Mouse (Mus musculus) MEL (cell line): ENCODE measurements around the gene U2af2. TPM values are rescaled to one million over a fixed set of nuclear protein-coding genes. Genes with fewer than 3 reads are reported as not detected.

Experiments
- DNase-seq: peaks from one replicate; pipeline ENCODE4 v3.0.0; 2011; ENCODE audit warnings: low read depth, low spot score
- H3K27ac ChIP-seq: 2 replicates; pipeline ENCODE4 v1.5.1; 2012; ENCODE audit warnings: low read depth, mild to moderate bottlenecking, control low read depth, low read length, moderate library complexity; ENCODE audit not compliant: control insufficient read depth
- H3K27me3 ChIP-seq, 2 experiments: fragments of 150-350 bp in 1 of 2; sonication (generic) in 1 of 2; 2 replicates each; pipeline ENCODE4 v1.6.1; 2012; ENCODE audit warnings: low read length in 2 of 2, mild to moderate bottlenecking in 2 of 2, improper control_type of control experiment in 1 of 2, moderate library complexity in 1 of 2; ENCODE audit not compliant: insufficient read depth in 2 of 2, control insufficient read depth in 1 of 2
- H3K36me3 ChIP-seq, 2 experiments: 2 replicates each; pipeline ENCODE4 v1.6.1; 2012 to 2014; ENCODE audit warnings: low read length in 2 of 2, improper control_type of control experiment in 1 of 2, inconsistent platforms in 1 of 2, mild to moderate bottlenecking in 1 of 2; ENCODE audit not compliant: insufficient read depth in 2 of 2, control insufficient read depth in 1 of 2
- H3K4me1 ChIP-seq, 2 experiments: fragments of 150-350 bp in 1 of 2; sonication (generic) in 1 of 2; 2 replicates each; pipeline ENCODE4 v1.6.1; 2012; ENCODE audit warnings: low read length in 2 of 2, improper control_type of control experiment in 1 of 2, mild to moderate bottlenecking in 1 of 2; ENCODE audit not compliant: insufficient read depth in 2 of 2, control insufficient read depth in 1 of 2
- H3K4me3 ChIP-seq, 2 experiments: fragments of 150-350 bp in 1 of 2; sonication (generic) in 1 of 2; 2 replicates each; pipeline ENCODE4 v1.5.1; 2012; ENCODE audit warnings: low read depth in 2 of 2, low read length in 2 of 2, mild to moderate bottlenecking in 2 of 2, moderate library complexity in 2 of 2, control low read depth in 1 of 2, improper control_type of control experiment in 1 of 2; ENCODE audit not compliant: control insufficient read depth in 1 of 2, insufficient read depth in 1 of 2
- H3K79me2 ChIP-seq: 2 replicates; pipeline ENCODE4 v1.6.1; 2012; ENCODE audit warnings: mild to moderate bottlenecking, low read length, moderate library complexity; ENCODE audit not compliant: control insufficient read depth, poor library complexity, insufficient read depth
- H3K9ac ChIP-seq: 2 replicates; pipeline ENCODE4 v1.6.1; 2012; ENCODE audit warnings: low read depth, mild to moderate bottlenecking, control low read depth, low read length, moderate library complexity; ENCODE audit not compliant: control insufficient read depth, poor library complexity, severe bottlenecking
- H3K9me3 ChIP-seq: fragments of 150-350 bp; sonication (generic); replicated peaks from 2 replicates; pipeline ENCODE4 v1.6.1; 2012; ENCODE audit warnings: mild to moderate bottlenecking, low read length, improper control_type of control experiment, moderate library complexity; ENCODE audit not compliant: insufficient read depth
- CHD1 ChIP-seq: IDR thresholded peaks from 2 replicates; pipeline ENCODE4 v1.6.1; 2012; ENCODE audit warnings: low read depth, mild to moderate bottlenecking, inconsistent platforms, low read length, improper control_type of control experiment
- CTCF ChIP-seq, 3 experiments: IDR thresholded peaks in 2 of 3; conservative IDR thresholded peaks in 1 of 3; 2 replicates each; pipeline ENCODE4 v1.5.1; 2011 to 2012; ENCODE audit warnings: low read length in 3 of 3, low read depth in 2 of 3, mild to moderate bottlenecking in 2 of 3, improper control_type of control experiment in 1 of 3, inconsistent platforms in 1 of 3, mixed read lengths in 1 of 3, moderate library complexity in 1 of 3; ENCODE audit not compliant: control insufficient read depth in 1 of 3, insufficient read depth in 1 of 3, poor library complexity in 1 of 3, severe bottlenecking in 1 of 3
- EP300 ChIP-seq, 2 experiments: IDR thresholded peaks; 2 replicates each; pipeline ENCODE4 v1.6.1; 2011; ENCODE audit warnings: improper control_type of control experiment in 2 of 2, low read length in 2 of 2, low read depth in 1 of 2, mild to moderate bottlenecking in 1 of 2
- ETS1 ChIP-seq: IDR thresholded peaks from 2 replicates; pipeline ENCODE4 v1.6.1; 2012; ENCODE audit warnings: low read depth, mild to moderate bottlenecking, inconsistent platforms, low read length, improper control_type of control experiment, moderate library complexity
- KAT2A ChIP-seq: conservative IDR thresholded peaks from 2 replicates; pipeline ENCODE4 v1.6.1; 2012; ENCODE audit warnings: low read depth, low read length, improper control_type of control experiment, inconsistent platforms
- MAZ ChIP-seq: IDR thresholded peaks from 2 replicates; pipeline ENCODE4 v1.6.1; 2012; ENCODE audit warnings: low read depth, mild to moderate bottlenecking, inconsistent platforms, low read length, improper control_type of control experiment
- MEF2A ChIP-seq: IDR thresholded peaks from 2 replicates; pipeline ENCODE4 v1.6.1; 2014; ENCODE audit warnings: low read depth, mild to moderate bottlenecking, inconsistent platforms, low read length, improper control_type of control experiment; ENCODE audit not compliant: poor library complexity, insufficient replicate concordance, severe bottlenecking; ENCODE audit errors: extremely low read depth
- MXI1 ChIP-seq: IDR thresholded peaks from 2 replicates; pipeline ENCODE4 v1.6.1; 2011; ENCODE audit warnings: mild to moderate bottlenecking, low read depth, low read length, improper control_type of control experiment
- POLR2AphosphoS2 ChIP-seq: IDR thresholded peaks from 2 replicates; pipeline ENCODE4 v1.6.1; 2011; ENCODE audit warnings: low read length, improper control_type of control experiment
- SIN3A ChIP-seq: IDR thresholded peaks from 2 replicates; pipeline ENCODE4 v1.6.1; 2012; ENCODE audit warnings: low read length, improper control_type of control experiment, inconsistent platforms
- TCF12 ChIP-seq: IDR thresholded peaks from 2 replicates; pipeline ENCODE4 v1.6.1; 2014; ENCODE audit warnings: low read depth, mild to moderate bottlenecking, inconsistent platforms, low read length, improper control_type of control experiment, moderate library complexity
- polyA plus RNA-seq, 2 experiments: library from polyadenylated mRNA; stranded (reverse) in 1 of 2; unstranded in 1 of 2; fragments of >175 nt in 1 of 2; fragments of >200 nt in 1 of 2; gene quantifications; 2 replicates each; pipeline versions ENCODE4 v1.2.1 to v1.2.4; 2012; ENCODE audit warnings: low replicate concordance in 2 of 2, low read depth in 1 of 2; ENCODE audit not compliant: insufficient read length in 2 of 2, insufficient read depth in 1 of 2, missing spikeins in 1 of 2
- total RNA-seq: library from RNA; depleted of rRNA; stranded (reverse); fragments of 300-350 nt; gene quantifications from 2 replicates; pipeline ENCODE4 v1.2.3, GENCODE M21; 2012

U2af2 gene
- total and polyA plus RNA-seq, 3 experiments: 311 to 491 (median 477) TPM

GRCm38 (mm10) chr7:5038109-5038732, 23.7 kb upstream of the U2af2 start, which contains the start of gene Zfp784 (continued):
- TF ChIP-seq CHD1 (no peak), KAT2A (peak; percentile 6; the same call in 1 of the 2 replicates), CTCF (IDR thresholded peaks at IDR 0.05 in 2 of 3, conservative IDR thresholded peaks at IDR 0.05 in 1 of 3; ENCODE audit: control insufficient read depth in 1 of 3, insufficient read depth in 1 of 3, low read depth in 2 of 3, low read length in 3 of 3, poor library complexity in 1 of 3, severe bottlenecking in 1 of 3) (no peak)
- TF ChIP-seq, all 39 proteins: peak for 12

- peaks cover 0 to 5% of the 10 kb centered on the region in 2 experiments; a peak in 2 of 4 replicates for H3K4me1 ChIP-seq
- DNase-seq: peak; percentile 57
- H3K9me3 ChIP-seq: no peaks in the 10 kb centered on the region
- H3K27me3 ChIP-seq: no peaks in the 10 kb centered on the region
- peak overlapping the region; percentile 91 for H3K9ac ChIP-seq
- no peaks in the 10 kb centered on the region; the same call in 1 of the 2 replicates for H3K79me2 ChIP-seq
- TF ChIP-seq SIN3A (0 out of 2 replicates have a peak, but pooled peaks have one; percentile 37), TCF12 (no peak), MXI1 (0 out of 2 replicates have a peak, but pooled peaks have one; percentile 7), MAZ (0 out of 2 replicates have a peak, but pooled peaks have one; percentile 9)
- TF ChIP-seq, all 39 proteins: peak for 3
- H3K4me3 ChIP-seq: peak overlapping the region; percentile 93
- peak overlapping the region; percentile 91 for H3K27ac ChIP-seq
- no peaks in the 10 kb centered on the region; a peak in 2 of 4 replicates for H3K36me3 ChIP-seq
Measured at GRCm38 (mm10) chr7:5038940-5039339, 23.0 kb upstream of the U2af2 start.

GRCm38 (mm10) chr7:5044981-5045380, 17.0 kb upstream of the U2af2 start:
- Histone ChIP-seq H3K9ac (no peak overlapping the region), H3K27me3 (no peaks in the 10 kb centered on the region), H3K4me1 (no peaks in the 10 kb centered on the region), H3K36me3 (no peaks in the 10 kb centered on the region), H3K27ac (no peak overlapping the region), H3K79me2 (no peaks in the 10 kb centered on the region), H3K9me3 (no peaks in the 10 kb centered on the region), H3K4me3 (no peak overlapping the region)
- TF ChIP-seq MEF2A: no peak
- TF ChIP-seq ETS1: peak; percentile 44; the same call in 1 of the 2 replicates
- TF ChIP-seq MXI1: no peak
- TF ChIP-seq EP300 (IDR thresholded peaks at IDR 0.05; ENCODE audit: low read depth in 1 of 2, low read length in 2 of 2): peak in 1 of 2 experiments; percentile 17; a peak in 1 of 4 replicates
- no peak for TF ChIP-seq POLR2AphosphoS2
- TF ChIP-seq CTCF (IDR thresholded peaks at IDR 0.05 in 2 of 3, conservative IDR thresholded peaks at IDR 0.05 in 1 of 3; ENCODE audit: control insufficient read depth in 1 of 3, insufficient read depth in 1 of 3, low read depth in 2 of 3, low read length in 3 of 3, poor library complexity in 1 of 3, severe bottlenecking in 1 of 3): no peak
- peak; percentile 39; the same call in 1 of the 2 replicates for TF ChIP-seq TCF12
- peak; percentile 58 for DNase-seq
